Mouse (Mus musculus) CH12.LX (cell line): ENCODE measurements at regions not wholly inside any gene's neighbourhood (a gene's known extent, or its start where the extent isn't known, plus 50 kb on each side); places are given as distances from the start of the nearest gene placed in this dataset.

Experiments
- DNase-seq: peaks from one replicate; pipeline ENCODE4 v3.0.0-alpha.2; 2013; ENCODE audit errors: extremely low read depth
- H3K27ac ChIP-seq: 2 replicates; pipeline ENCODE4 v1.5.1; 2012; ENCODE audit warnings: low read depth, mild to moderate bottlenecking, control low read depth, moderate library complexity; ENCODE audit not compliant: insufficient read depth
- H3K27me3 ChIP-seq: replicated peaks from 2 replicates; pipeline ENCODE3; 2012; ENCODE audit warnings: inconsistent platforms
- H3K36me3 ChIP-seq, 2 experiments: replicated peaks in 1 of 2; 2 replicates each; pipeline versions ENCODE3 to v1.6.1; 2012; ENCODE audit warnings: inconsistent platforms in 1 of 2, low read length in 1 of 2, mild to moderate bottlenecking in 1 of 2, mixed read lengths in 1 of 2, moderate library complexity in 1 of 2; ENCODE audit not compliant: control insufficient read depth in 1 of 2, insufficient read depth in 1 of 2
- H3K4me1 ChIP-seq, 2 experiments: 2 replicates each; pipeline ENCODE4 v1.6.1; 2012; ENCODE audit warnings: inconsistent platforms in 1 of 2, moderate library complexity in 1 of 2; ENCODE audit not compliant: insufficient read depth in 2 of 2, control insufficient read depth in 1 of 2
- H3K4me2 ChIP-seq: 2 replicates; pipeline ENCODE4 v1.6.1; 2012; ENCODE audit warnings: low read depth, mild to moderate bottlenecking, control low read depth; ENCODE audit not compliant: poor library complexity, insufficient read depth, severe bottlenecking
- H3K4me3 ChIP-seq, 3 experiments: fragments of 150-350 bp in 1 of 3; sonication (generic) in 1 of 3; replicated peaks in 1 of 3; 2 replicates each; pipeline versions ENCODE3 to v1.5.1; 2011 to 2012; ENCODE audit warnings: low read depth in 2 of 3, low read length in 2 of 3, mild to moderate bottlenecking in 2 of 3, moderate library complexity in 2 of 3, control low read depth in 1 of 3, improper control_type of control experiment in 1 of 3, inconsistent platforms in 1 of 3, mixed read lengths in 1 of 3; ENCODE audit not compliant: poor library complexity in 1 of 3
- H3K79me2 ChIP-seq: replicated peaks from 2 replicates; pipeline ENCODE4 v1.6.1; 2012; ENCODE audit warnings: mild to moderate bottlenecking, moderate library complexity; ENCODE audit not compliant: control insufficient read depth, poor library complexity, insufficient read depth, severe bottlenecking; ENCODE audit errors: extremely low read depth
- H3K9ac ChIP-seq: 2 replicates; pipeline ENCODE4 v1.6.1; 2012; ENCODE audit warnings: low read depth, mild to moderate bottlenecking, control low read depth, moderate library complexity; ENCODE audit not compliant: insufficient read depth
- H3K9me3 ChIP-seq: replicated peaks from 2 replicates; pipeline ENCODE3; 2012; ENCODE audit warnings: low read length, inconsistent platforms, mixed read lengths
- E2F4 ChIP-seq: IDR thresholded peaks from 2 replicates; pipeline ENCODE4 v1.6.1; 2011; ENCODE audit warnings: low read depth, low read length, improper control_type of control experiment; ENCODE audit not compliant: insufficient replicate concordance
- ELF1 ChIP-seq: IDR thresholded peaks from 2 replicates; pipeline ENCODE4 v1.6.1; 2014; ENCODE audit warnings: low read depth, mild to moderate bottlenecking, inconsistent platforms, low read length, improper control_type of control experiment
- GABPA ChIP-seq: IDR thresholded peaks from 2 replicates; pipeline ENCODE4 v1.6.1; 2012; ENCODE audit warnings: low read depth, low read length, improper control_type of control experiment, inconsistent platforms; ENCODE audit not compliant: insufficient replicate concordance
- JUN ChIP-seq: IDR thresholded peaks from 2 replicates; pipeline ENCODE4 v1.6.1; 2011; ENCODE audit warnings: low read depth, mild to moderate bottlenecking, low read length, improper control_type of control experiment, moderate library complexity; ENCODE audit not compliant: insufficient read depth
- JUND ChIP-seq: conservative IDR thresholded peaks from 2 replicates; pipeline ENCODE4 v1.6.1; 2011; ENCODE audit warnings: low read depth, low read length, improper control_type of control experiment
- MAZ ChIP-seq: IDR thresholded peaks from 2 replicates; pipeline ENCODE4 v1.6.1; 2012; ENCODE audit warnings: low read depth, mild to moderate bottlenecking, inconsistent platforms, low read length, improper control_type of control experiment, moderate library complexity
- MEF2A ChIP-seq: IDR thresholded peaks from 2 replicates; pipeline ENCODE4 v1.6.1; 2014; ENCODE audit warnings: low read depth, mild to moderate bottlenecking, inconsistent platforms, low read length, improper control_type of control experiment, borderline replicate concordance
- POLR2A ChIP-seq: IDR thresholded peaks from 2 replicates; pipeline ENCODE4 v1.6.1; 2011; ENCODE audit warnings: low read depth, mild to moderate bottlenecking, improper control_type of control experiment, low read length
- SMC3 ChIP-seq: IDR thresholded peaks from 2 replicates; pipeline ENCODE4 v1.6.1; 2011; ENCODE audit warnings: low read depth, low read length, improper control_type of control experiment
- ZKSCAN1 ChIP-seq: IDR thresholded peaks from 2 replicates; pipeline ENCODE4 v1.6.1; 2012; ENCODE audit warnings: low read depth, inconsistent platforms, low read length, improper control_type of control experiment, borderline replicate concordance
- dilution Hi-C: fragments of 300-500 bp; cut with MboI; formaldehyde crosslinking; loops from 2 replicates; pipeline ENCODE4 v1.14.3; 2020; ENCODE audit warnings: low sequenced_read_pairs; ENCODE audit not compliant: extremely low pct_unique_long_range_greater_than_20kb, extremely low pct_ligation_motif_present
- in situ Hi-C: fragments of 300-500 bp; cut with MboI; formaldehyde crosslinking; loops from 3 replicates; pipeline ENCODE4 v1.14.3; 2019; ENCODE audit warnings: low sequenced_read_pairs, low pct_ligation_motif_present, low pct_unique_long_range_greater_than_20kb, mixed read lengths

DNA sequence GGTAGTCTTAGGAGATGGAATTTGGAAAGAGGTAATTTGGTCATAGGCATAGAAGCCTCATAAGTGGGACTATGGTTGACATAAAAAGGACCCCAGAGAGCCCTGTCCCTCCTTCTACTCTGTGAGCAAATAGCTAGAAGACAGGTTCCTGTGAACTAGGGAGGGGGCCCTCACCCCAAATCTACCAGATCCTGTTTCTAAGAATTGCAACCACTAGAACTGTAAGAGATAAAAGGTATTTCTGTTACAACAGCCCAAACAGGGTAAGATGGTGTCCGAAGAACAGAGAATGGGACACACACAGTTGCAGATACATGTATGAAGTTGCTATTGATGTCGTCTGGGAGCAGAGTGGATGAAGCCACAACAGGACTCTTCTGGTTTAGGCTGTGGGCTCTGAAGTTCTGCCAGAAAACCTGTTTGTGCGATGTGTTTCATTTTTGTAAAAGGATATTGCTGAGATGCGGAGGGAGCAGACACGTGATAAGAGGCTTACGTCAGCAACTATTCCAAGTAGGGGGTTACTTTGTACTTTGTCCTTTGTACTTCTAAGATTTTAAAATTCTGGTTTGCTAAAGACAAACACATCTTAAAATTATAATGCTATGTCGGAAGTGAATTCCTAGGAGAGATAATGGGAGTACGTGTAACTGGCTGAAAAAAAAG, 164.0 kb downstream of the Usp46 start:
- no peak overlapping the region for H3K4me3 ChIP-seq
- no peaks in the 10 kb centered on the region for H3K79me2 ChIP-seq
- H3K36me3 ChIP-seq = no peaks in the 10 kb centered on the region
- TF ChIP-seq MAZ (no peak), JUN (no peak), ELF1 (no peak), ZKSCAN1 (no peak), POLR2A (no peak), GABPA (no peak)
- in situ Hi-C loops = no loop called here
- no peak overlapping the region for H3K27ac ChIP-seq
- DNase-seq = no peak
- peaks cover 14 to 26% of the 10 kb centered on the region in 2 experiments for H3K4me1 ChIP-seq
- H3K4me2 ChIP-seq = no peak overlapping the region
- dilution Hi-C loops = no loop called here
- no peaks in the 10 kb centered on the region for H3K27me3 ChIP-seq
- H3K9me3 ChIP-seq = peaks cover 4% of the 10 kb centered on the region
- H3K9ac ChIP-seq = no peak overlapping the region

DNA sequence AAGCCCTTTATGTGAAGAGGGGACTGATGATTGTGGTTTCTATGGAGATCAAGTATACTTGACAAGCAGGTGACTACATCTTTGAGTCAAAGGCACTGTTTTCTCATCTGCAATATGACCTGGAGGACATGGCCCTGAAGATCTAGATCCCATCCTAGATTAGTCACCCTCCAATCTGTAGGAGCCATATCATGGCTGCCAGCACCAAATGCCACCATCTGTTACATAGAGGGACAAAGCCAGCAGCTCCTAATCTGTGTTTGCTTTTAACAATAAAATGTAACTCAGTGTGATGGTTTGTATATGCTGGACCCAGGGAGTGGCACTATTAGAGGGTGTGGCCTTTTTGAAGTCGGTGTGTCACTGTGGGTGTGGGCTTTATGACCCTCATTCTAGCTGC, 156.1 kb downstream of the Usp46 start:
- no peak for DNase-seq
- H3K79me2 ChIP-seq = no peaks in the 10 kb centered on the region
- dilution Hi-C loops (no loop called here), in situ Hi-C loops (no loop called here)
- no peaks in the 10 kb centered on the region for H3K27me3 ChIP-seq
- H3K36me3 ChIP-seq = no peaks in the 10 kb centered on the region
- H3K9me3 ChIP-seq = no peaks in the 10 kb centered on the region
- no peak overlapping the region for H3K27ac ChIP-seq
- H3K4me1 ChIP-seq = peaks cover 0 to 5% of the 10 kb centered on the region in 2 experiments; a peak in 1 of 4 replicates
- no peak overlapping the region for H3K4me2 ChIP-seq
- H3K9ac ChIP-seq = no peak overlapping the region
- H3K4me3 ChIP-seq = no peak overlapping the region
- TF ChIP-seq JUND (no peak), E2F4 (no peak)
- TF ChIP-seq, all 38 proteins: peak for 0

DNA sequence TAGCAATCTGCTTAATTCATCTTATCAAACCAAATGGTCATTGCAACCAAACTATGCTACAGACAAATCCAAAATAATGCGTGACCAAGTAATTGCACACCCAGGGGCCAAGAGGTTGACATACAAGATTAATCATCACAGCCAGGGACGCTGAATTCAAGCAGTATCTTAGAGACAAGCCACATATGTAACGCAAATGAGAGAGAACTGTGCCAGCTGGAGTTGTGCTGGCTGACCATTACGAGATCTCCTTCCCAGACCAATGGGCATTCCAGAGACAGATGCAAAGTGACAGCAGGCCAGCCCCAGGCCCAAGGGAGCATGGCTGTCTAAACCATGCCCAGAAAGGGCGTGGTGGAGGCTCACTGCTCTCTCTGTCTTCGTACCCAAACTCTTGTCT, 155.1 kb downstream of the Usp46 start:
- Histone ChIP-seq H3K79me2 (no peaks in the 10 kb centered on the region), H3K9me3 (no peaks in the 10 kb centered on the region), H3K27me3 (no peaks in the 10 kb centered on the region), H3K9ac (no peak overlapping the region), H3K4me1 (peaks cover 0 to 5% of the 10 kb centered on the region in 2 experiments; a peak in 1 of 4 replicates), H3K4me2 (no peak overlapping the region), H3K36me3 (no peaks in the 10 kb centered on the region), H3K4me3 (no peak overlapping the region), H3K27ac (no peak overlapping the region)
- in situ Hi-C loops (no loop called here), dilution Hi-C loops (no loop called here)
- DNase-seq = no peak
- TF ChIP-seq MEF2A (no peak), SMC3 (no peak)
